Mouse (Mus musculus) MEL (cell line): ENCODE data around the gene Wnt5a. TPM values are rescaled to one million over a fixed set of nuclear protein-coding genes. Genes with fewer than 3 reads are reported as not detected.

Experiments
- DNase-seq: peaks from one replicate; pipeline ENCODE4 v3.0.0; 2011; ENCODE audit warnings: low read depth, low spot score
- H3K27ac ChIP-seq: 2 replicates; pipeline ENCODE4 v1.5.1; 2012; ENCODE audit warnings: low read depth, mild to moderate bottlenecking, control low read depth, low read length, moderate library complexity; ENCODE audit not compliant: control insufficient read depth
- H3K27me3 ChIP-seq, 2 experiments: fragments of 150-350 bp in 1 of 2; sonication (generic) in 1 of 2; 2 replicates each; pipeline ENCODE4 v1.6.1; 2012; ENCODE audit warnings: low read length in 2 of 2, mild to moderate bottlenecking in 2 of 2, improper control_type of control experiment in 1 of 2, moderate library complexity in 1 of 2; ENCODE audit not compliant: insufficient read depth in 2 of 2, control insufficient read depth in 1 of 2
- H3K36me3 ChIP-seq, 2 experiments: 2 replicates each; pipeline ENCODE4 v1.6.1; 2012 to 2014; ENCODE audit warnings: low read length in 2 of 2, improper control_type of control experiment in 1 of 2, inconsistent platforms in 1 of 2, mild to moderate bottlenecking in 1 of 2; ENCODE audit not compliant: insufficient read depth in 2 of 2, control insufficient read depth in 1 of 2
- H3K4me1 ChIP-seq, 2 experiments: fragments of 150-350 bp in 1 of 2; sonication (generic) in 1 of 2; 2 replicates each; pipeline ENCODE4 v1.6.1; 2012; ENCODE audit warnings: low read length in 2 of 2, improper control_type of control experiment in 1 of 2, mild to moderate bottlenecking in 1 of 2; ENCODE audit not compliant: insufficient read depth in 2 of 2, control insufficient read depth in 1 of 2
- H3K4me3 ChIP-seq, 2 experiments: fragments of 150-350 bp in 1 of 2; sonication (generic) in 1 of 2; 2 replicates each; pipeline ENCODE4 v1.5.1; 2012; ENCODE audit warnings: low read depth in 2 of 2, low read length in 2 of 2, mild to moderate bottlenecking in 2 of 2, moderate library complexity in 2 of 2, control low read depth in 1 of 2, improper control_type of control experiment in 1 of 2; ENCODE audit not compliant: control insufficient read depth in 1 of 2, insufficient read depth in 1 of 2
- H3K79me2 ChIP-seq: 2 replicates; pipeline ENCODE4 v1.6.1; 2012; ENCODE audit warnings: mild to moderate bottlenecking, low read length, moderate library complexity; ENCODE audit not compliant: control insufficient read depth, poor library complexity, insufficient read depth
- H3K9ac ChIP-seq: 2 replicates; pipeline ENCODE4 v1.6.1; 2012; ENCODE audit warnings: low read depth, mild to moderate bottlenecking, control low read depth, low read length, moderate library complexity; ENCODE audit not compliant: control insufficient read depth, poor library complexity, severe bottlenecking
- H3K9me3 ChIP-seq: fragments of 150-350 bp; sonication (generic); replicated peaks from 2 replicates; pipeline ENCODE4 v1.6.1; 2012; ENCODE audit warnings: mild to moderate bottlenecking, low read length, improper control_type of control experiment, moderate library complexity; ENCODE audit not compliant: insufficient read depth
- BHLHE40 ChIP-seq: IDR thresholded peaks from 2 replicates; pipeline ENCODE4 v1.6.1; 2012; ENCODE audit warnings: low read depth, mild to moderate bottlenecking, inconsistent platforms, low read length, improper control_type of control experiment, borderline replicate concordance
- CHD2 ChIP-seq: IDR thresholded peaks from 2 replicates; pipeline ENCODE4 v1.6.1; 2011; ENCODE audit warnings: low read length, improper control_type of control experiment
- CTCF ChIP-seq, 3 experiments: IDR thresholded peaks in 2 of 3; conservative IDR thresholded peaks in 1 of 3; 2 replicates each; pipeline ENCODE4 v1.5.1; 2011 to 2012; ENCODE audit warnings: low read length in 3 of 3, low read depth in 2 of 3, mild to moderate bottlenecking in 2 of 3, improper control_type of control experiment in 1 of 3, inconsistent platforms in 1 of 3, mixed read lengths in 1 of 3, moderate library complexity in 1 of 3; ENCODE audit not compliant: control insufficient read depth in 1 of 3, insufficient read depth in 1 of 3, poor library complexity in 1 of 3, severe bottlenecking in 1 of 3
- E2F4 ChIP-seq: IDR thresholded peaks from 2 replicates; pipeline ENCODE4 v1.6.1; 2011; ENCODE audit warnings: low read depth, low read length, improper control_type of control experiment, borderline replicate concordance
- ELF1 ChIP-seq: IDR thresholded peaks from 2 replicates; pipeline ENCODE4 v1.6.1; 2014; ENCODE audit warnings: low read depth, mild to moderate bottlenecking, inconsistent platforms, low read length, improper control_type of control experiment, moderate library complexity
- EP300 ChIP-seq, 2 experiments: IDR thresholded peaks; 2 replicates each; pipeline ENCODE4 v1.6.1; 2011; ENCODE audit warnings: improper control_type of control experiment in 2 of 2, low read length in 2 of 2, low read depth in 1 of 2, mild to moderate bottlenecking in 1 of 2
- ETS1 ChIP-seq: IDR thresholded peaks from 2 replicates; pipeline ENCODE4 v1.6.1; 2012; ENCODE audit warnings: low read depth, mild to moderate bottlenecking, inconsistent platforms, low read length, improper control_type of control experiment, moderate library complexity
- GABPA ChIP-seq: IDR thresholded peaks from 2 replicates; pipeline ENCODE4 v1.6.1; 2012; ENCODE audit warnings: low read depth, mild to moderate bottlenecking, inconsistent platforms, low read length, improper control_type of control experiment, moderate library complexity
- GATA1 ChIP-seq: IDR thresholded peaks from 2 replicates; pipeline ENCODE4 v1.6.1; 2011; ENCODE audit warnings: low read depth, low read length, improper control_type of control experiment
- HCFC1 ChIP-seq: IDR thresholded peaks from 2 replicates; pipeline ENCODE4 v1.6.1; 2012; ENCODE audit warnings: low read depth, mild to moderate bottlenecking, inconsistent platforms, low read length, improper control_type of control experiment, moderate library complexity
- MAFK ChIP-seq: IDR thresholded peaks from 2 replicates; pipeline ENCODE4 v1.6.1; 2011; ENCODE audit warnings: low read depth, mild to moderate bottlenecking, low read length, improper control_type of control experiment, borderline replicate concordance
- MAX ChIP-seq: IDR thresholded peaks from 2 replicates; pipeline ENCODE4 v1.6.1; 2011; ENCODE audit warnings: low read length, improper control_type of control experiment
- MAZ ChIP-seq: IDR thresholded peaks from 2 replicates; pipeline ENCODE4 v1.6.1; 2012; ENCODE audit warnings: low read depth, mild to moderate bottlenecking, inconsistent platforms, low read length, improper control_type of control experiment
- MEF2A ChIP-seq: IDR thresholded peaks from 2 replicates; pipeline ENCODE4 v1.6.1; 2014; ENCODE audit warnings: low read depth, mild to moderate bottlenecking, inconsistent platforms, low read length, improper control_type of control experiment; ENCODE audit not compliant: poor library complexity, insufficient replicate concordance, severe bottlenecking; ENCODE audit errors: extremely low read depth
- MYB ChIP-seq: IDR thresholded peaks from 2 replicates; pipeline ENCODE4 v1.6.1; 2011; ENCODE audit warnings: mild to moderate bottlenecking, low read depth, low read length, improper control_type of control experiment
- MYC ChIP-seq: IDR thresholded peaks from 2 replicates; pipeline ENCODE4 v1.6.1; 2011; ENCODE audit warnings: low read depth, mild to moderate bottlenecking, low read length, improper control_type of control experiment, moderate library complexity
- NRF1 ChIP-seq: IDR thresholded peaks from 2 replicates; pipeline ENCODE4 v1.6.1; 2014; ENCODE audit warnings: low read depth, mild to moderate bottlenecking, inconsistent platforms, low read length, improper control_type of control experiment, moderate library complexity; ENCODE audit not compliant: poor library complexity, insufficient read depth, severe bottlenecking
- POLR2A ChIP-seq, 2 experiments: IDR thresholded peaks; 2 replicates each; pipeline ENCODE4 v1.6.1; 2011 to 2012; ENCODE audit warnings: low read length in 2 of 2, mild to moderate bottlenecking in 2 of 2, control low read depth in 1 of 2, improper control_type of control experiment in 1 of 2, low read depth in 1 of 2, moderate library complexity in 1 of 2; ENCODE audit not compliant: control insufficient read depth in 1 of 2, insufficient read depth in 1 of 2, poor library complexity in 1 of 2
- POLR2AphosphoS2 ChIP-seq: IDR thresholded peaks from 2 replicates; pipeline ENCODE4 v1.6.1; 2011; ENCODE audit warnings: low read length, improper control_type of control experiment
- POLR2AphosphoS5 ChIP-seq: IDR thresholded peaks from 2 replicates; pipeline ENCODE4 v1.6.1; 2012; ENCODE audit warnings: low read depth, borderline replicate concordance, mild to moderate bottlenecking, inconsistent platforms, low read length, moderate library complexity, mixed read lengths
- RAD21 ChIP-seq: IDR thresholded peaks from 2 replicates; pipeline ENCODE4 v1.6.1; 2011; ENCODE audit warnings: mild to moderate bottlenecking, low read depth, low read length, improper control_type of control experiment
- RCOR1 ChIP-seq: IDR thresholded peaks from 2 replicates; pipeline ENCODE4 v1.6.1; 2012; ENCODE audit warnings: low read depth, mild to moderate bottlenecking, inconsistent platforms, low read length, improper control_type of control experiment
- SMC3 ChIP-seq: IDR thresholded peaks from 2 replicates; pipeline ENCODE4 v1.6.1; 2011; ENCODE audit warnings: low read depth, low read length, improper control_type of control experiment
- TAL1 ChIP-seq: IDR thresholded peaks from 2 replicates; pipeline ENCODE4 v1.6.1; 2012; ENCODE audit warnings: mild to moderate bottlenecking, inconsistent platforms, low read length, moderate library complexity, mixed read lengths
- UBTF ChIP-seq: IDR thresholded peaks from 2 replicates; pipeline ENCODE4 v1.6.1; 2012; ENCODE audit warnings: low read depth, mild to moderate bottlenecking, inconsistent platforms, low read length, improper control_type of control experiment, moderate library complexity, borderline replicate concordance; ENCODE audit not compliant: insufficient read depth
- USF1 ChIP-seq: IDR thresholded peaks from 2 replicates; pipeline ENCODE4 v1.6.1; 2014; ENCODE audit warnings: low read depth, mild to moderate bottlenecking, inconsistent platforms, low read length, improper control_type of control experiment, moderate library complexity
- USF2 ChIP-seq, 2 experiments: IDR thresholded peaks; 2 replicates each; pipeline ENCODE4 v1.6.1; 2011 to 2012; ENCODE audit warnings: improper control_type of control experiment in 2 of 2, low read length in 2 of 2, borderline replicate concordance in 1 of 2, inconsistent platforms in 1 of 2, low read depth in 1 of 2, mild to moderate bottlenecking in 1 of 2; ENCODE audit not compliant: insufficient read depth in 1 of 2
- ZC3H11A ChIP-seq: IDR thresholded peaks from 2 replicates; pipeline ENCODE4 v1.6.1; 2012; ENCODE audit warnings: low read depth, mild to moderate bottlenecking, inconsistent platforms, low read length, improper control_type of control experiment
- ZKSCAN1 ChIP-seq: IDR thresholded peaks from 2 replicates; pipeline ENCODE4 v1.6.1; 2012; ENCODE audit warnings: low read depth, mild to moderate bottlenecking, inconsistent platforms, low read length, improper control_type of control experiment, moderate library complexity
- ZMIZ1 ChIP-seq: IDR thresholded peaks from 2 replicates; pipeline ENCODE4 v1.6.1; 2012; ENCODE audit warnings: low read depth, mild to moderate bottlenecking, inconsistent platforms, low read length, improper control_type of control experiment, moderate library complexity
- ZNF384 ChIP-seq: IDR thresholded peaks from 2 replicates; pipeline ENCODE4 v1.6.1; 2012; ENCODE audit warnings: low read depth, mild to moderate bottlenecking, inconsistent platforms, low read length, improper control_type of control experiment
- polyA plus RNA-seq, 2 experiments: library from polyadenylated mRNA; stranded (reverse) in 1 of 2; unstranded in 1 of 2; fragments of >175 nt in 1 of 2; fragments of >200 nt in 1 of 2; gene quantifications; 2 replicates each; pipeline versions ENCODE4 v1.2.1 to v1.2.4; 2012; ENCODE audit warnings: low replicate concordance in 2 of 2, low read depth in 1 of 2; ENCODE audit not compliant: insufficient read length in 2 of 2, insufficient read depth in 1 of 2, missing spikeins in 1 of 2
- total RNA-seq: library from RNA; depleted of rRNA; stranded (reverse); fragments of 300-350 nt; gene quantifications from 2 replicates; pipeline ENCODE4 v1.2.3, GENCODE M21; 2012

Gene Wnt5a
- total and polyA plus RNA-seq, 3 experiments: not detected

DNA sequence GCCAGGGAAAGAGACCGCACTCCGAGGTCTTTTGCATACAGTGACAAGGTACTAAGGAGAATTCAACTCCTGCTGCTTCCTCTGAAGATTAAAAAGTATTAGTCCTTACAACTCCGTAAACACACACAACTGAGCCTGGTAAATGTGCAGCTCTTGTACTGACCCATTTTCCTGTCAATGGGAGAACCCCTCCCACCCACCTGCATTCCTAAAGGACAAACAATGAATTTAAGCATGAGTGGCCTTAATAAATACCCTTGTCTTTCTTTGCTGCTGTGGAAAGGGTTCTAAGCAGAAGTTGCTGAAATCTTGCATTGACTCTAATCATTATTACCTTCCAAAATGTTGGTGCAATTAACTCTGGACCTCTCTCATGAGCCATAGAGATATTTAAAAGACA, 27.8 kb upstream of the Wnt5a start:
- no peak overlapping the region for H3K27ac ChIP-seq
- H3K4me3 ChIP-seq: no peak overlapping the region
- no peak for DNase-seq
- no peak overlapping the region for H3K9ac ChIP-seq
- H3K79me2 ChIP-seq: no peaks in the 10 kb centered on the region
- TF ChIP-seq ZNF384 (no peak), BHLHE40 (no peak), TAL1 (no peak), MAZ (no peak), GABPA (no peak), GATA1 (no peak), ETS1 (no peak), HCFC1 (no peak), CHD2 (no peak), ZMIZ1 (no peak), NRF1 (no peak), MYB (no peak), POLR2AphosphoS2 (no peak), MAFK (no peak), SMC3 (no peak), POLR2AphosphoS5 (no peak), USF2 (IDR thresholded peaks at IDR 0.05; ENCODE audit: borderline replicate concordance in 1 of 2, insufficient read depth in 1 of 2, low read depth in 1 of 2, low read length in 2 of 2) (no peak), E2F4 (no peak), ELF1 (no peak), ZC3H11A (no peak)
- TF ChIP-seq, all 39 proteins: peak for 0
- Histone ChIP-seq H3K27me3 (no peaks in the 10 kb centered on the region), H3K4me1 (no peaks in the 10 kb centered on the region), H3K36me3 (no peaks in the 10 kb centered on the region), H3K9me3 (no peaks in the 10 kb centered on the region)

DNA sequence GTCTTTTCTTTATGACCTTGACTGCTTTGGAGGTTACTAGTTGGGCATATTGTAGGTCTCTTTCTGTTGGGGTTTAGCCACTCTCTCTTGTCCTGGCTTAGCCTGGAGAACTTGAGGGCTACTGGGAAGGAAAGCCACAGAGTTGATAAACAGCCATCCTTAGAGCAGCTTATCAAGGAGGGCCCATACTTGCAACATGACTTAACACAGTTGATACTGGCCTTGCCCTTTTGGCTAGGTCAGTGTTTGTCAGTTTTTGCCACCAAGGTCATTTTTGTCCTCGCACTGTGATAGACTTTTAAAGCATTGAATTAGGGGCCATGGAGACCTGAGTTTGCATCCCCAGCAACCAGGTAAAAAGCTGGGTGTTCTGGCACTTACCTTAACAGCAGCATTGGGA, 23.7 kb upstream of the Wnt5a start:
- Histone ChIP-seq H3K9me3 (no peaks in the 10 kb centered on the region), H3K27me3 (no peaks in the 10 kb centered on the region), H3K9ac (no peak overlapping the region), H3K4me3 (no peak overlapping the region), H3K4me1 (no peaks in the 10 kb centered on the region), H3K27ac (no peak overlapping the region), H3K79me2 (no peaks in the 10 kb centered on the region), H3K36me3 (no peaks in the 10 kb centered on the region)
- no peak for DNase-seq
- no peak for TF ChIP-seq MAX
- no peak for TF ChIP-seq E2F4
- TF ChIP-seq ZMIZ1: no peak
- TF ChIP-seq ZKSCAN1: no peak
- TF ChIP-seq POLR2AphosphoS2: no peak
- TF ChIP-seq POLR2A (IDR thresholded peaks at IDR 0.05; ENCODE audit: control insufficient read depth in 1 of 2, insufficient read depth in 1 of 2, low read depth in 1 of 2, low read length in 2 of 2, poor library complexity in 1 of 2): no peak
- no peak for TF ChIP-seq UBTF
- TF ChIP-seq CTCF (IDR thresholded peaks at IDR 0.05 in 2 of 3, conservative IDR thresholded peaks at IDR 0.05 in 1 of 3; ENCODE audit: control insufficient read depth in 1 of 3, insufficient read depth in 1 of 3, low read depth in 2 of 3, low read length in 3 of 3, poor library complexity in 1 of 3, severe bottlenecking in 1 of 3): no peak
- no peak for TF ChIP-seq NRF1
- TF ChIP-seq USF1: no peak
- no peak for TF ChIP-seq EP300 (IDR thresholded peaks at IDR 0.05; ENCODE audit: low read depth in 1 of 2, low read length in 2 of 2)
- no peak for TF ChIP-seq TAL1
- no peak for TF ChIP-seq MYC
- no peak for TF ChIP-seq ZC3H11A
- no peak for TF ChIP-seq ETS1
- no peak for TF ChIP-seq RAD21
- no peak for TF ChIP-seq MEF2A
- TF ChIP-seq RCOR1: no peak
- TF ChIP-seq BHLHE40: no peak
